Mouse (Mus musculus) lung, postnatal 0 days (tissue): Measurements from ENCODE around the gene Nubpl.

Source experiments
- CTCF ChIP-seq: IDR thresholded peaks from 2 replicates; pipeline ENCODE4 v1.5.1; 2016; ENCODE audit warnings: antibody characterized with exemption, mild to moderate bottlenecking
- EP300 ChIP-seq: IDR thresholded peaks from 2 replicates; pipeline ENCODE4 v1.6.1; 2016; ENCODE audit warnings: antibody characterized with exemption, mild to moderate bottlenecking, control low read depth

- no peak for TF ChIP-seq CTCF
- TF ChIP-seq EP300: no peak
Observed at GRCm38 (mm10) chr12:52297988-52298387, 200.5 kb downstream of the Nubpl start.
